Mouse (Mus musculus) G1E (cell line): ENCODE results near the gene Tmem91. TPM values are rescaled to one million over a fixed set of nuclear protein-coding genes. Genes with fewer than 3 reads are reported as not detected.

ENCODE experiments used
- ATAC-seq: 2 replicates; pipeline ENCODE4 v1.8.0; 2016; ENCODE audit warnings: mild to moderate bottlenecking; ENCODE audit not compliant: insufficient number of reproducible peaks, poor library complexity, low FRiP score, severe bottlenecking; ENCODE audit errors: extremely low read depth
- DNase-seq: peaks from one replicate; pipeline ENCODE4 v3.0.0; 2012; ENCODE audit warnings: low spot score
- H3K27me3 ChIP-seq: 2 replicates; pipeline ENCODE4 v1.6.1; 2012; ENCODE audit warnings: mild to moderate bottlenecking, low read length, inconsistent platforms; ENCODE audit not compliant: insufficient read depth
- H3K36me3 ChIP-seq: replicated peaks from 2 replicates; pipeline ENCODE3; 2012; ENCODE audit warnings: mild to moderate bottlenecking, inconsistent platforms
- H3K4me1 ChIP-seq: 2 replicates; pipeline ENCODE4 v1.6.1; 2012; ENCODE audit warnings: low read depth, low read length, inconsistent platforms, mixed read lengths; ENCODE audit not compliant: insufficient read depth
- H3K4me3 ChIP-seq: 2 replicates; pipeline ENCODE4 v1.5.1; 2012; ENCODE audit warnings: low read depth, mild to moderate bottlenecking, inconsistent platforms, low read length, moderate library complexity, mixed read lengths
- H3K9me3 ChIP-seq: replicated peaks from 2 replicates; pipeline ENCODE4 v1.6.1; 2012; ENCODE audit warnings: inconsistent platforms
- CTCF ChIP-seq: IDR thresholded peaks from 2 replicates; pipeline ENCODE4 v1.5.1; 2012; ENCODE audit warnings: low read depth, low read length, inconsistent platforms, mixed read lengths
- GATA1 ChIP-seq: IDR thresholded peaks from 2 replicates; pipeline ENCODE4 v1.6.1; 2012; ENCODE audit warnings: borderline replicate concordance, low read length, inconsistent platforms, mixed read lengths
- GATA2 ChIP-seq: IDR thresholded peaks from 2 replicates; pipeline ENCODE4 v1.6.1; 2012; ENCODE audit warnings: low read depth, low read length, inconsistent platforms, borderline replicate concordance
- POLR2AphosphoS5 ChIP-seq: IDR thresholded peaks from 2 replicates; pipeline ENCODE4 v1.6.1; 2012; ENCODE audit warnings: low read depth, low read length, inconsistent platforms; ENCODE audit not compliant: insufficient replicate concordance
- TAL1 ChIP-seq: conservative IDR thresholded peaks from 2 replicates; pipeline ENCODE4 v1.6.1; 2012; ENCODE audit warnings: low read depth, low read length, inconsistent platforms, mixed read lengths
- polyA plus RNA-seq: library from polyadenylated mRNA; stranded (reverse); fragments of >175 nt; gene quantifications from 2 replicates; pipeline ENCODE4 v1.2.3, GENCODE M21; 2012
- total RNA-seq, 2 experiments: library from RNA; stranded (forward) in 1 of 2; stranded (reverse) in 1 of 2; fragments of 200-1000 nt in 1 of 2; fragments of >200 nt in 1 of 2; fragmentation: Nextera tagmentation in 1 of 2; gene quantifications; 2 replicates each; pipeline ENCODE4 v1.2.3; 2014 to 2017

The Tmem91 gene
- total and polyA plus RNA-seq, 3 experiments: 2.2 to 8.6 (median 3.6) TPM

GRCm38 (mm10) chr7:25688810-25689586 is 14.0 kb upstream of the Tmem91 start:
- no peak for TF ChIP-seq CTCF
- no peak for TF ChIP-seq GATA1
- TF ChIP-seq POLR2AphosphoS5: no peak
- no peak for TF ChIP-seq TAL1
- no peak for TF ChIP-seq GATA2
- ATAC-seq (peak; percentile 77), DNase-seq (peak; percentile 84)
- Histone ChIP-seq H3K4me3 (peak overlapping the region; percentile 95), H3K27me3 (no peaks in the 10 kb centered on the region), H3K36me3 (peaks cover 74% of the 10 kb centered on the region), H3K4me1 (peaks cover 67% of the 10 kb centered on the region), H3K9me3 (no peaks in the 10 kb centered on the region)

GRCm38 (mm10) chr7:25687811-25688401 is 12.9 kb upstream of the Tmem91 start:
- TF ChIP-seq CTCF (peak; percentile 41; the same call in 1 of the 2 replicates), GATA2 (no peak)
- peak overlapping the region; percentile 95 for H3K4me3 ChIP-seq
- ATAC-seq (no peak), DNase-seq (peak; percentile 77)
- H3K4me1 ChIP-seq: peaks cover 68% of the 10 kb centered on the region
- no peaks in the 10 kb centered on the region for H3K9me3 ChIP-seq
- no peaks in the 10 kb centered on the region for H3K27me3 ChIP-seq
- peaks cover 70% of the 10 kb centered on the region for H3K36me3 ChIP-seq

- DNase-seq (peak; percentile 91), ATAC-seq (no peak)
- no peaks in the 10 kb centered on the region for H3K27me3 ChIP-seq
- TF ChIP-seq GATA1: no peak
- TF ChIP-seq CTCF: 0 out of 2 replicates have a peak, but pooled peaks have one; percentile 19
- H3K4me1 ChIP-seq: peaks cover 70% of the 10 kb centered on the region
- peak within 1 kb of the TSS; percentile 95 for H3K4me3 ChIP-seq
- peaks cover 70% of the 10 kb centered on the region for H3K36me3 ChIP-seq
- H3K9me3 ChIP-seq: no peaks in the 10 kb centered on the region
Measured at GRCm38 (mm10) chr7:25686680-25687531, 11.9 kb upstream of the Tmem91 start, which contains the start of gene Tgfb1. Gene Tgfb1 (plus strand): TSS chr7:25687002.

- H3K4me3 ChIP-seq: peak overlapping the region; percentile 95
- H3K27me3 ChIP-seq: no peaks in the 10 kb centered on the region
- no peaks in the 10 kb centered on the region for H3K9me3 ChIP-seq
- peaks cover 65% of the 10 kb centered on the region for H3K36me3 ChIP-seq
- TF ChIP-seq POLR2AphosphoS5: peak; percentile 65; the same call in 1 of the 2 replicates
- TF ChIP-seq GATA1: no peak
- TF ChIP-seq GATA2: no peak
- peaks cover 70% of the 10 kb centered on the region for H3K4me1 ChIP-seq
- no peak for DNase-seq
- no peak for ATAC-seq
Measured at GRCm38 (mm10) chr7:25685926-25686470, 11.0 kb upstream of the Tmem91 start.

- Histone ChIP-seq H3K4me1 (peaks cover 62% of the 10 kb centered on the region), H3K9me3 (no peaks in the 10 kb centered on the region)
Measured at GRCm38 (mm10) chr7:25684659-25685058, 9.7 kb upstream of the Tmem91 start.

GRCm38 (mm10) chr7:25683474-25684180 is 8.7 kb upstream of the Tmem91 start:
- Histone ChIP-seq H3K4me3 (peak overlapping the region; percentile 64), H3K36me3 (peaks cover 44% of the 10 kb centered on the region), H3K4me1 (peaks cover 70% of the 10 kb centered on the region), H3K27me3 (no peaks in the 10 kb centered on the region), H3K9me3 (no peaks in the 10 kb centered on the region)
- ATAC-seq (peak; percentile 66), DNase-seq (peak; percentile 80)
- TF ChIP-seq CTCF: no peak
- peak; percentile 19; the same call in 1 of the 2 replicates for TF ChIP-seq POLR2AphosphoS5

More at GRCm38 (mm10) chr7:25684659-25685058, 9.7 kb upstream of the Tmem91 start:
- no peak for ATAC-seq
- TF ChIP-seq GATA2: no peak
- TF ChIP-seq POLR2AphosphoS5: no peak
- no peak for TF ChIP-seq GATA1
- no peak for TF ChIP-seq TAL1
- no peak for DNase-seq
- peaks cover 54% of the 10 kb centered on the region for H3K36me3 ChIP-seq
- H3K4me3 ChIP-seq: no peak overlapping the region; the same call in 1 of the 2 replicates
- H3K27me3 ChIP-seq: no peaks in the 10 kb centered on the region
